Mouse (Mus musculus): ENCODE results near the gene Gm21874. TPM values are rescaled to one million over a fixed set of nuclear protein-coding genes. Genes with fewer than 3 reads are reported as not detected.
"Not testable (repeated sequence)": the region's sequence is repeated elsewhere in the genome, so short reads cannot be mapped to it uniquely, and the experiment has no call there.

Gene Gm21874
- not detected in 2 replicates for polyA plus RNA-seq (2012; rRNA removed)

DNA sequence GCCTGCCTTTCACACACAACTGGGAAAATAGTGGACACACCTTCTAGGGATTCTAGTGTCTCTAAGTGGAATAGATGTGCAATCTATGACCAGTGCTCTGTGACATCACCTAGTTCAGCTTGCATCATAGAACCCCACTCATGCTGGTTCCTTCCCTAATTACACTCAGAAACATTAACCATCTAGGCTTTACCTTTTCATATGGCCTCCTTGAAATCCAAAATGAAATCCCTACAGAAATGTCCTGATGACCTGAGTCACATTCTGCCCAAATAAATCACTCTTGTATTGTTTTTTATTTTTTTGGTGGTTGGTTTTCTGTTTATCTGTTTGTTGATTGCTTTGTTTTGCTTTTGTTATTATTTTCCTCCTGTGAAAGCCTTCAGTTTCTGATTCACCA is at the start of gene Gm21874:
TSS of gene Gm21874 (minus strand) at position 101 of the 400 bp plus-strand sequence.
- not testable (repeated sequence) for DNase-seq (ENCODE audit: low spot score)

Other genes starting within 250 kb of the Gm21874 start
- not detected in 2 replicates for gene Gm21721, start 214.0 kb downstream of the Gm21874 start, polyA plus RNA-seq (2012; rRNA removed)
- not detected in 2 replicates for gene Gm21812, start 69.0 kb downstream of the Gm21874 start, polyA plus RNA-seq (2012; rRNA removed)